Mouse (Mus musculus): Measurements from ENCODE around the gene Gemin2. TPM values are rescaled to one million over a fixed set of nuclear protein-coding genes. Genes with fewer than 3 reads are reported as not detected.

Gene Gemin2
- polyA plus RNA-seq, 1 experiment from 2014 or later: 37.6 TPM

GRCm38 (mm10) chr12:59060993-59061595 is 47.9 kb downstream of the Gemin2 start, which contains the start of gene Trappc6b:
Trappc6b (minus strand) TSS chr12:59061472.
- peak within 1 kb of the TSS; percentile 91 for H3K9ac ChIP-seq
- H3K9me3 ChIP-seq: no peaks in the 10 kb centered on the region
- H3K4me2 ChIP-seq (replicated peaks): peak within 1 kb of the TSS; percentile 79
- peaks cover 16% of the 10 kb centered on the region for H3K4me1 ChIP-seq
- peak within 1 kb of the TSS; percentile 78 for H3K4me3 ChIP-seq
- peak within 1 kb of the TSS; percentile 91 for H3K27ac ChIP-seq
- ATAC-seq (ENCODE audit: low FRiP score, low read depth): peak; percentile 95
- H3K27me3 ChIP-seq: no peaks in the 10 kb centered on the region
- under 1% methylated on average over 49 of the region's 49 CpGs for WGBS
- peaks cover 22% of the 10 kb centered on the region for H3K36me3 ChIP-seq

GRCm38 (mm10) chr12:59064837-59065236 is 51.6 kb downstream of the Gemin2 start:
- H3K9ac ChIP-seq: no peak overlapping the region
- WGBS: 79% methylated on average over 8 of the region's 8 CpGs
- peaks cover 17% of the 10 kb centered on the region for H3K36me3 ChIP-seq
- H3K27me3 ChIP-seq: no peaks in the 10 kb centered on the region
- H3K4me2 ChIP-seq (replicated peaks): no peak overlapping the region
- H3K4me1 ChIP-seq: peaks cover 18% of the 10 kb centered on the region
- no peak for ATAC-seq (ENCODE audit: low FRiP score, low read depth)
- no peak overlapping the region for H3K4me3 ChIP-seq
- H3K9me3 ChIP-seq: no peaks in the 10 kb centered on the region
- no peak overlapping the region for H3K27ac ChIP-seq

GRCm38 (mm10) chr12:59065776-59066175 is 52.6 kb downstream of the Gemin2 start:
- no peak overlapping the region for H3K27ac ChIP-seq

GRCm38 (mm10) chr12:59066448-59067077 is 53.4 kb downstream of the Gemin2 start, which contains the start of gene Pnn:
Pnn (plus strand) TSS chr12:59066884.
- Histone ChIP-seq H3K27me3 (no peaks in the 10 kb centered on the region), H3K4me3 (peak within 1 kb of the TSS; percentile 99), H3K4me1 (peaks cover 12% of the 10 kb centered on the region), H3K4me2 (replicated peaks) (peak within 1 kb of the TSS; percentile 88), H3K9me3 (no peaks in the 10 kb centered on the region), H3K36me3 (peaks cover 34% of the 10 kb centered on the region), H3K27ac (peak within 1 kb of the TSS; percentile 89), H3K9ac (peak within 1 kb of the TSS; percentile 100)
- 0% methylated on average over 43 of the region's 43 CpGs for WGBS
- ATAC-seq (ENCODE audit: low FRiP score, low read depth): peak; percentile 99

More at GRCm38 (mm10) chr12:59065776-59066175, 52.6 kb downstream of the Gemin2 start:
- Histone ChIP-seq H3K4me2 (replicated peaks) (peak overlapping the region; percentile 67), H3K9ac (peak overlapping the region; percentile 70), H3K9me3 (no peaks in the 10 kb centered on the region), H3K4me1 (peaks cover 12% of the 10 kb centered on the region), H3K27me3 (no peaks in the 10 kb centered on the region), H3K4me3 (peak overlapping the region; percentile 99; the same call in 1 of the 2 replicates), H3K36me3 (peaks cover 26% of the 10 kb centered on the region)
- no peak for ATAC-seq (ENCODE audit: low FRiP score, low read depth)
- WGBS: 74% methylated on average over 3 of the region's 3 CpGs

GRCm38 (mm10) chr12:59067095-59067494 is 53.9 kb downstream of the Gemin2 start:
- H3K4me3 ChIP-seq: peak overlapping the region; percentile 99
- peak; percentile 45 for ATAC-seq (ENCODE audit: low FRiP score, low read depth)
- under 1% methylated on average over 41 of the region's 41 CpGs for WGBS
- H3K27ac ChIP-seq: peak overlapping the region; percentile 89
- H3K4me2 ChIP-seq (replicated peaks): peak overlapping the region; percentile 88
- no peaks in the 10 kb centered on the region for H3K27me3 ChIP-seq
- peaks cover 39% of the 10 kb centered on the region for H3K36me3 ChIP-seq
- H3K4me1 ChIP-seq: peaks cover 12% of the 10 kb centered on the region
- H3K9ac ChIP-seq: peak overlapping the region; percentile 100
- no peaks in the 10 kb centered on the region for H3K9me3 ChIP-seq

GRCm38 (mm10) chr12:59068791-59069190 is 55.6 kb downstream of the Gemin2 start:
- peaks cover 12% of the 10 kb centered on the region for H3K4me1 ChIP-seq
- H3K9ac ChIP-seq: no peak overlapping the region
- H3K36me3 ChIP-seq: peaks cover 48% of the 10 kb centered on the region
- H3K9me3 ChIP-seq: no peaks in the 10 kb centered on the region
- 93% methylated on average over 13 of the region's 13 CpGs for WGBS
- no peaks in the 10 kb centered on the region for H3K27me3 ChIP-seq
- H3K27ac ChIP-seq: no peak overlapping the region
- no peak for ATAC-seq (ENCODE audit: low FRiP score, low read depth)
- H3K4me3 ChIP-seq: no peak overlapping the region
- H3K4me2 ChIP-seq (replicated peaks): no peak overlapping the region

GRCm38 (mm10) chr12:59072286-59072685 is 59.1 kb downstream of the Gemin2 start:
- 88% methylated on average over 11 of the region's 11 CpGs for WGBS
- Histone ChIP-seq H3K36me3 (peaks cover 56% of the 10 kb centered on the region), H3K4me3 (no peak overlapping the region), H3K9me3 (no peaks in the 10 kb centered on the region), H3K9ac (no peak overlapping the region), H3K4me1 (peaks cover 9% of the 10 kb centered on the region), H3K4me2 (replicated peaks) (no peak overlapping the region), H3K27ac (no peak overlapping the region), H3K27me3 (no peaks in the 10 kb centered on the region)
- ATAC-seq (ENCODE audit: low FRiP score, low read depth): no peak

GRCm38 (mm10) chr12:59074052-59074451 is 60.9 kb downstream of the Gemin2 start:
- Histone ChIP-seq H3K9me3 (no peaks in the 10 kb centered on the region), H3K4me1 (no peaks in the 10 kb centered on the region), H3K36me3 (peaks cover 46% of the 10 kb centered on the region), H3K4me2 (replicated peaks) (no peak overlapping the region), H3K4me3 (no peak overlapping the region), H3K9ac (no peak overlapping the region), H3K27ac (no peak overlapping the region), H3K27me3 (no peaks in the 10 kb centered on the region)
- whole genome bisulfite sequencing: 90% methylated on average over 3 of the region's 3 CpGs
- ATAC-seq (ENCODE audit: low FRiP score, low read depth): peak; percentile 40; the same call in 1 of the 2 replicates

GRCm38 (mm10) chr12:59076996-59077395 is 63.8 kb downstream of the Gemin2 start:
- no peaks in the 10 kb centered on the region for H3K27me3 ChIP-seq
- ATAC-seq (ENCODE audit: low FRiP score, low read depth): no peak
- no peak overlapping the region for H3K4me3 ChIP-seq
- WGBS: 91% methylated on average over 3 of the region's 3 CpGs
- H3K9ac ChIP-seq: no peak overlapping the region
- peaks cover 18% of the 10 kb centered on the region for H3K36me3 ChIP-seq
- no peak overlapping the region for H3K4me2 ChIP-seq (replicated peaks)
- H3K4me1 ChIP-seq: no peaks in the 10 kb centered on the region
- no peak overlapping the region for H3K27ac ChIP-seq
- no peaks in the 10 kb centered on the region for H3K9me3 ChIP-seq

GRCm38 (mm10) chr12:59077883-59078282 is 64.7 kb downstream of the Gemin2 start:
- Histone ChIP-seq H3K4me3 (no peak overlapping the region), H3K36me3 (peaks cover 10% of the 10 kb centered on the region; the same call in 1 of the 2 replicates), H3K4me2 (replicated peaks) (no peak overlapping the region), H3K4me1 (no peaks in the 10 kb centered on the region), H3K27me3 (no peaks in the 10 kb centered on the region), H3K27ac (no peak overlapping the region), H3K9ac (no peak overlapping the region), H3K9me3 (no peaks in the 10 kb centered on the region)
- 88% methylated on average over 3 of the region's 3 CpGs for WGBS
- ATAC-seq (ENCODE audit: low FRiP score, low read depth): no peak

All from limb, embryonic 13.5 days (tissue).